Mouse (Mus musculus) neural tube, embryonic 12.5 days (tissue): ENCODE data around the gene Bud13. TPM values are rescaled to one million over a fixed set of nuclear protein-coding genes. Genes with fewer than 3 reads are reported as not detected.

ENCODE experiments used
- ATAC-seq: fragments of 200-750 bp; cut with Nextera tagmentation; 2 replicates; pipeline ENCODE4 v1.8.0; 2017; ENCODE audit warnings: low read depth, mild to moderate bottlenecking, moderate TSS enrichment, moderate library complexity; ENCODE audit not compliant: low FRiP score
- H3K27ac ChIP-seq: fragments of 300-500 bp; sonication (generic); 2 replicates; pipeline ENCODE4 v1.5.1; 2016
- H3K27me3 ChIP-seq: fragments of 300-500 bp; sonication (generic); replicated peaks from 2 replicates; pipeline ENCODE4 v1.6.1; 2016; ENCODE audit warnings: mild to moderate bottlenecking
- H3K36me3 ChIP-seq: fragments of 300-500 bp; sonication (generic); 2 replicates; pipeline ENCODE4 v1.6.1; 2016; ENCODE audit warnings: mild to moderate bottlenecking
- H3K4me1 ChIP-seq: fragments of 300-500 bp; sonication (generic); 2 replicates; pipeline ENCODE4 v1.6.1; 2016
- H3K4me2 ChIP-seq: fragments of 300-500 bp; sonication (generic); replicated peaks from 2 replicates; pipeline ENCODE4 v1.6.1; 2016; ENCODE audit warnings: mild to moderate bottlenecking
- H3K4me3 ChIP-seq: fragments of 300-500 bp; sonication (generic); 2 replicates; pipeline ENCODE4 v1.5.1; 2016
- H3K9ac ChIP-seq: fragments of 300-500 bp; sonication (generic); 2 replicates; pipeline ENCODE4 v1.6.1; 2016; ENCODE audit warnings: mild to moderate bottlenecking
- H3K9me3 ChIP-seq: fragments of 300-500 bp; sonication (generic); 2 replicates; pipeline ENCODE4 v1.6.1; 2016; ENCODE audit warnings: mild to moderate bottlenecking
- WGBS: fragments of 180-500 bp; shearing (Covaris S2); methylation state at CpG from one replicate; pipeline ENCODE4 v1.1.7; 2016; 5-methylcytosine and 5-hydroxymethylcytosine counted together
- polyA plus RNA-seq: library from polyadenylated mRNA; unstranded; fragments of >200 nt; fragmentation: Nextera tagmentation; extraction: Ambion mirVana; gene quantifications from 2 replicates; pipeline ENCODE4 v1.2.1, GENCODE M21; 2016

Gene Bud13
- 20.4 and 21.7 TPM in 2 replicates for polyA plus RNA-seq

DNA sequence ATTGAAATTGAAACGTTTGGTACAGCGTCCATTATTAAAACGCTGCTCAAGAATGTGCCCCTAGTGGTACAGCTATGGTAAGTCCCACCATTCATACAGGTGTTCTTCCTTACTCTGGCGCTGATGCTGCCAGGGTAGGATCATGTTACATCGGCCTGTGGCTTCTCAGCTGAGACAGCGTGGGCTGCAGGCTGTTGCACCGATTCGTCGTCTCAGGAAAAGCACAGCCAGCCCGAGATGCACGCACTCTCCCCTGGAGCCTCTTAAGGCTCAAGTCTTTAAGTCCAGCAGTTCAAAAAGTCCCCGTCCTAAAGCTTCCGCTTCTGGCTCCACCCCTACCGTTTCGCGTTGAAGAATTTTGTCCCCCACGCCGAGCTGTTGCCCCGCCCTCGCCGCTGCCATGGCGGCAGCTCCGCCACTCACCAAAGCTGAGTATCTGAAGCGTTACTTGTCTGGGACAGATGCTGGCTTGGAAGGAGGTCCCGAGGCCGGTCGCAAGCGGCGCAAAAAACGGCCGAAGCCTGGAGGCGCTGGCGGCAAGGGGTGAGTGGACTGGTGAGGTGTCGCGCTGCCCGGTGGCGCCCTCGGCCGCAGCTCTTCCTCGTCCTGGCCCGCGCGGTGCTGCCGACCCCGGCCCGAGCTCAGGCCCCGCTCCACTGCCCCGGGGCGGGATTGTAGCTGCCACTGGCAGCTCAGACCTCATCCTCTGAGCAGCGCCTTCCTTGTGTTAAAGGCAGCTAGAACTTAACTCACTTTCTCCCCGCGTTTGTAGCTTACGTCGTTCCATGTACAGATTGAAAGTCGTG, at the start of gene Bud13:
TSS of gene Bud13 (plus strand) at position 378 of the 806 bp plus-strand sequence.
- peaks cover 49% of the 10 kb centered on the region for H3K36me3 ChIP-seq

DNA sequence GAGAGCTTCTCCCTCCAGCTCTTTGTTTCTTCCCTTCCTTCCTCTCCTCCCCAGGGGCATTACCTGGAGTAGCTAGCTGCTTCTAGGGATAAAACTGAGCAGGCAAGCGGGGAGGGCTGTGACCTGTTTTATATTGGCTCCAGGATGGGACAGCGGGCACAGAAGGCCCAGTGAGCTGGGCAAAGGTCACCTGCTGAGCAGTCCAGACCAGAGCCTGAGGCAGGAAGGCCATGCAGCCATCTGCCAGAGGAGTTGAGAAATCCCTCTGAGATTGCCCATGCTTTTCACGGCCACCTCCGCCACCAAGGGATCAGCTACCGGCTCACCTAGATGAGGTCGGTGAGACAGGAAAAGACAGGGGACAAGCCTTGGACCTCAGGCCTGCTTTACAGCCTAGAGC, 47.6 kb upstream of the Bud13 start:
- Histone ChIP-seq H3K4me1 (peaks cover 6% of the 10 kb centered on the region), H3K9ac (no peak overlapping the region), H3K9me3 (no peaks in the 10 kb centered on the region), H3K4me3 (no peak overlapping the region), H3K4me2 (no peak overlapping the region), H3K27ac (no peak overlapping the region), H3K36me3 (no peaks in the 10 kb centered on the region), H3K27me3 (0 out of 2 replicates have a peak, but pooled peaks cover 3% of the 10 kb centered on the region)
- ATAC-seq, result no peak
- 89% methylated on average over 6 of the region's 6 CpGs for WGBS

More for the DNA sequence above, at the start of gene Bud13:
- H3K4me3 ChIP-seq, result peak within 1 kb of the TSS; percentile 85
- H3K27ac ChIP-seq, result no peak within 1 kb of the TSS
- peak within 1 kb of the TSS; percentile 65 for H3K4me2 ChIP-seq
- H3K27me3 ChIP-seq, result no peaks in the 10 kb centered on the region
- H3K4me1 ChIP-seq, result peaks cover 7% of the 10 kb centered on the region
- ATAC-seq, result peak; percentile 91
- H3K9me3 ChIP-seq, result no peaks in the 10 kb centered on the region
- peak within 1 kb of the TSS; percentile 82 for H3K9ac ChIP-seq
- WGBS, result under 1% methylated on average over 55 of the region's 55 CpGs

DNA sequence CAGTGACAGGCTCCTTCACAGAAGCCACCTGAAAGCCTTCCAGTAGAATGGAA, 47.4 kb upstream of the Bud13 start, which contains the start of gene Apoc3:
TSS of gene Apoc3 (minus strand) at position 41 of the 53 bp plus-strand sequence.
- H3K27ac ChIP-seq, result no peak within 1 kb of the TSS
- no peaks in the 10 kb centered on the region for H3K9me3 ChIP-seq
- peaks cover 4% of the 10 kb centered on the region for H3K4me1 ChIP-seq
- H3K36me3 ChIP-seq, result no peaks in the 10 kb centered on the region
- ATAC-seq, result no peak
- no peak within 1 kb of the TSS for H3K4me2 ChIP-seq
- no peak within 1 kb of the TSS for H3K9ac ChIP-seq
- 0 out of 2 replicates have a peak, but pooled peaks cover 3% of the 10 kb centered on the region for H3K27me3 ChIP-seq
- no peak within 1 kb of the TSS for H3K4me3 ChIP-seq

DNA sequence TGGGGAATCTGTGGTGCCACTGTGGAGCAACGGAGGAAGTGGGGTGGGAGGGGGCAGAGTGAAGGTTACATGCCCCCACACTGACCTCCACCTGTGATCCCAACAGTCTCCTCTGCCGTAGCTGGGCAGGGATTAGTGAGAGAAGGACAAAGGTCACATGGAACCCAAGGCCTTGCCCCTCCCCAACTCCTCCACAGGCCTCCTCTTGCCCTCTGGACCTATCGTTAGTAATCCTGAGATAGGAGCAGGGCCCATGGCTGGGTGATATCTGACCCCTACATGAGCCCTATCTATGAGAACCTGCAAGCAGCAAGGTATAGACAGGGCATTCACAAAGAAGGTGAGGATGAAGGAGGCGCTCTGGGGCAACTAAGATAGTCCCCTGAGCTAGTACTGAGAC, 47.2 kb upstream of the Bud13 start:
- H3K4me3 ChIP-seq, result no peak overlapping the region
- no peak for ATAC-seq
- WGBS, result 83% methylated on average over 4 of the region's 4 CpGs

DNA sequence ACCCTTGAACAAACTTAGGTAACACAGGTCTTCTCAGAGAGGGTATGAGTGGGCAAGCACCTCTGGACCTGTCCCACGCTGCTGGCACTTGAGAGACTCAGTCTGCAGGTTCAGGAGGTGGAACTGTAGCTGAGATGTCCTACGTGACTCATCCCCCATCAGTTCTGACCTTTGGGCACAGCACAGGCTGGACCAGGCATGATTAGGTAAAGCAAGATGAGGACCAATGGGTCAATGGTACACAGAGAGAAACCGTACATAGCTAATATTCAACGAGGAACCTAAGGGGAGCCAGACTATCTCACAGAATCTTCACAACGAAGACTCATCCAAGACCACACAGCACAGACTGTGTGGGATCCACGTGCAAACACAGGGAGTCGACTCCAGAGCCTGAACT, 44.0 kb upstream of the Bud13 start:
- 91% methylated on average over 7 of the region's 7 CpGs for WGBS

More for the DNA sequence above, 47.2 kb upstream of the Bud13 start:
- H3K27ac ChIP-seq, result no peak overlapping the region
- H3K4me2 ChIP-seq, result no peak overlapping the region
- 0 out of 2 replicates have a peak, but pooled peaks cover 3% of the 10 kb centered on the region for H3K27me3 ChIP-seq
- peaks cover 1% of the 10 kb centered on the region; the same call in 1 of the 2 replicates for H3K4me1 ChIP-seq
- no peaks in the 10 kb centered on the region for H3K9me3 ChIP-seq
- no peak overlapping the region for H3K9ac ChIP-seq
- H3K36me3 ChIP-seq, result no peaks in the 10 kb centered on the region

DNA sequence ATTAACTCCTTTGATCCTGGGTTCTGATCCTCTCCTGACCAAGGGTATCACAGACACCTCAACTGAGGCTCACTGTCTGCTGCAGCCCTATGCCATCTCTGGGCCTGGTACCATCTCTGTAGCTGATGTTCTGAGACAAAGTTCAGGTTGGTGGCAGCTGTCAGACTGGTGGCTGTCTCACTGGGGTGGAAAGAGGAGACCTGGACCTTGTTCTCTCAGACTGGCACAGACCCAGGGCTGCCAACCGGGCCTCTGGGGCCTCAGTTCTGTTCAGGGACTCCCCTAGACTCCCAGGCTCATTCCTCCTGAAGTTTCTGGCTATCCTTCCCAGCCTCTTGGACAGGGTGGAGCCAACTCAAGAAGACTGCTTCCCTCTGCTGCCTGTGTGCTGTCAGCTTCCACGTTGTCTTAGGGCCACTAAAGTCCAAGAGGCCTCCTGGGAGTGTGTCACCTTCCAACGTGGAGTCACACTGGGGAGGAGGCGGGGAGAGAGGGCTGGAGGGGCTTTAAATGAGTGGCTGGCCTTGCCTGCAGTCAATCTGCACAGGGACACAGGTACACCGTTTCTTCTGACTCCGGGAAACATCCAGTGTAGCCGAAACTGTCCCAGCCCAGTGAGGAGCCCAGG, 42.2 kb upstream of the Bud13 start, which contains the start of gene Apoa4:
TSS of gene Apoa4 (plus strand) at position 171 of the 628 bp plus-strand sequence.
- Histone ChIP-seq H3K36me3 (no peaks in the 10 kb centered on the region), H3K27ac (no peak within 1 kb of the TSS), H3K9me3 (no peaks in the 10 kb centered on the region), H3K9ac (no peak within 1 kb of the TSS), H3K4me1 (no peaks in the 10 kb centered on the region), H3K27me3 (no peaks in the 10 kb centered on the region), H3K4me2 (no peak within 1 kb of the TSS), H3K4me3 (no peak within 1 kb of the TSS)
- 71% methylated on average over 7 of the region's 7 CpGs for WGBS
- ATAC-seq, result no peak

More for the DNA sequence above, 44.0 kb upstream of the Bud13 start:
- Histone ChIP-seq H3K4me1 (no peaks in the 10 kb centered on the region), H3K4me3 (no peak overlapping the region), H3K9ac (no peak overlapping the region), H3K27me3 (no peaks in the 10 kb centered on the region), H3K4me2 (no peak overlapping the region), H3K27ac (no peak overlapping the region), H3K36me3 (no peaks in the 10 kb centered on the region), H3K9me3 (no peaks in the 10 kb centered on the region)
- no peak for ATAC-seq

DNA sequence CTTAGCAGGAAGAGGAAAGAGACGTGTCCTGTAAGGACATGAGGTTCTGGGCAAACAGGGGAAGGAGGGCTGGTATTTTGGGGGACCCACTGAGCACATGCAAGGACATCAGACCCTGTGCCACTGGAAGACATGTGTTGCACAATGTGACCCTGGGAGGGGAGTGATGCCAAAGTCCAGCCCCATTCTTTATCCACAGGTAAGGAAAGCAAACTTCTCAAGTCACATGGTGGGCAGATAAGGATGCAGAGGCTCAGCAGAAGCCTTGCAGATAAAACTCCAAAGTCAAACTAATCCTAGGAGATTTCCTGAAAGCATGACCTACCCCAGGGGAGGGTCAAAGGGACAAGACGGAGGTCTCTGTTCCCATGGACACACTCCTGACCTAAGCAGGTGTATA, 41.0 kb upstream of the Bud13 start:
- no peaks in the 10 kb centered on the region for H3K4me1 ChIP-seq
- no peak overlapping the region for H3K4me2 ChIP-seq
- no peaks in the 10 kb centered on the region for H3K9me3 ChIP-seq
- H3K36me3 ChIP-seq, result no peaks in the 10 kb centered on the region
- H3K9ac ChIP-seq, result no peak overlapping the region
- ATAC-seq, result no peak
- no peak overlapping the region for H3K4me3 ChIP-seq
- H3K27me3 ChIP-seq, result no peaks in the 10 kb centered on the region
- H3K27ac ChIP-seq, result no peak overlapping the region
- WGBS, result 88% methylated on average over 2 of the region's 2 CpGs

DNA sequence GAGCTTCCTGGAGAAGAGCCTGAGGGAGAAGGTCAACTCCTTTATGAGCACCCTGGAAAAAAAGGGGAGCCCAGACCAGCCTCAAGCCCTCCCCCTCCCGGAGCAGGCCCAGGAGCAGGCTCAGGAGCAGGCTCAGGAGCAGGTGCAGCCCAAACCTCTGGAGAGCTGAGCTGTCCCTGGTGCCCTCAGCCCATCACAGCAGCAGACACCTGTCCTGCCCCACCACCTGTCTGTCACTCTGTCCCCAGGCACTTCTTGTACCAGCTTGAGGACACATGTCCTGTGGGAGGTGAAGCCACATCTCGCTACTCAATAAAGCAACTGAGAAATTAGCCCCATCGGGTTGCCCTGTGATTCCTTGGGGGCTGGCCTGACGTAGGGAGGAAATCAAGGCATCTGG, 39.7 kb upstream of the Bud13 start:
- no peak for ATAC-seq
- Histone ChIP-seq H3K9ac (no peak overlapping the region), H3K4me3 (no peak overlapping the region), H3K27ac (no peak overlapping the region), H3K4me1 (no peaks in the 10 kb centered on the region), H3K36me3 (no peaks in the 10 kb centered on the region), H3K9me3 (no peaks in the 10 kb centered on the region), H3K4me2 (no peak overlapping the region), H3K27me3 (no peaks in the 10 kb centered on the region)
- 73% methylated on average over 4 of the region's 4 CpGs for WGBS

DNA sequence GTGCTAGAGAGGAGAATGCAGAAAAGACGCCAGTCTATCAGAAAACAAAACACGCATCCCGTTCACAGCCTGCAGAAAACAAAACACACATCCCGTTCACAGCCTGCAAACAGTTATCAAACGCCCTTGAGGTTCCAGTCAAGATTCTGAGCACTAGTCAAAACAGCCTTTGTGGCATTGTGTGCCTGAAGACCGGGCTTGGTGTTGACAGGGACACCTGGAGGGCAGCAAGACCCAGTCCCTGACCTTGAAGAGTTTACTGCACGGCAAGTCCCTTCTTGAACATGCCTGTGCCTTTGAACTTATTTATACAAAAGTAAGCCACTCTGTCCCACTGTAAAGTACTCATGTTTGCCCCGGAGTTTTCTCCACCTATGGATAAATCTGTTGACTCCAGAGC, 39.2 kb upstream of the Bud13 start:
- Histone ChIP-seq H3K4me1 (no peaks in the 10 kb centered on the region), H3K4me2 (no peak overlapping the region), H3K36me3 (no peaks in the 10 kb centered on the region), H3K9me3 (no peaks in the 10 kb centered on the region), H3K4me3 (no peak overlapping the region), H3K27me3 (no peaks in the 10 kb centered on the region), H3K9ac (no peak overlapping the region), H3K27ac (no peak overlapping the region)
- WGBS, result 59% methylated on average over 8 of the region's 8 CpGs
- ATAC-seq, result no peak

DNA sequence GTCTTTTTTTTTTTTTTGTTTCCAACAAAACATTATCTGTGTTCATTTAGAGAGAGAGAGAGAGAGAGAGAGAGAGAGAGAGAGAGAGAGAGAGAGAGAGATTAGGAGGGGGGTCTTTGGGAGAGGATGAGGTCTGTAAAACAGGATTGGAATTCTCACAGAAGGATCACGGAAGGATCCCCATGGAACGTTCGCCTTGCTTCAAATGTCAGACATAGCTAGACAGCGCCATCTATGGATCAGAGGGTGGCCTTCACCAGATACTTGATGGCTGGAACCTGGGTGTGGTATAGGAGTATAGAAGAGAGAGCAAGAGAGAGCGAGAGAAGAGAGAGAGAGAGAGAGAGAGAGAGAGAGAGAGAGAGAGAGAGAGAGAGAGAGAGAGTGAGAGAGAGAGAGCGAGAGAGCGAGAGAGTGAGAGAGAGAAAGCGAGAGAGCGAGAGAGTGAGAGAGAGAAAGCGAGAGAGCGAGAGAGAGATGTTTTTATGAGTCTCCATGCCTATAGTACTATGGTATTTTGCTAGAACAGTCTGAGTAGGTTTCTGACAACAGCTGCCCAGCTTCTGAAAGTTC, 36.0 kb upstream of the Bud13 start:
- Histone ChIP-seq H3K4me2 (0 out of 2 replicates have a peak overlapping the region, but pooled peaks have one; percentile 16), H3K9ac (no peak overlapping the region), H3K4me1 (no peaks in the 10 kb centered on the region), H3K36me3 (no peaks in the 10 kb centered on the region), H3K4me3 (no peak overlapping the region), H3K9me3 (no peaks in the 10 kb centered on the region), H3K27me3 (no peaks in the 10 kb centered on the region), H3K27ac (no peak overlapping the region)
- ATAC-seq, result no peak
- 22% methylated on average over 11 of the region's 11 CpGs for WGBS

DNA sequence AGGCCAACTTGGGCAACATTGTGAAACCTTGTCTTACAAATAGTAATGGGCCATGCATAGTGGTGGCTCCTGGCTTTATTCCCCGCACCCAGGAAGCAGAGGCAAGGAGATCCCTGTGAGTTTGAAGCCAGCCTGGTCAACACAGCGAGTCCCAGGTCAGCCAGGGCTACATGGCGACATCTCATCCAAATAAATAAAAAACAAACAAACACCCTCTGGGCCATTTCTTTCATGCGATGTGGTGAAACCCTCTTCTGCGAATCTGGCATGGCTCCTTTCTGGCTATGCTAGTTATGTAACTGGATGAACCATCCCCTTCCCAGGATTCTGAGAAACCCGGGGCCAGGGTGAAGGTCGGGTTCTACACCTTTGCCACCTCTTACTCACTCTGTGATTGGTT, 26.6 kb upstream of the Bud13 start:
- Histone ChIP-seq H3K27ac (no peak overlapping the region), H3K4me2 (no peak overlapping the region), H3K27me3 (no peaks in the 10 kb centered on the region; the same call in 1 of the 2 replicates), H3K9me3 (no peaks in the 10 kb centered on the region), H3K36me3 (no peaks in the 10 kb centered on the region), H3K4me3 (no peak overlapping the region), H3K4me1 (no peaks in the 10 kb centered on the region), H3K9ac (no peak overlapping the region)
- WGBS, result 88% methylated on average over 7 of the region's 7 CpGs
- no peak for ATAC-seq

DNA sequence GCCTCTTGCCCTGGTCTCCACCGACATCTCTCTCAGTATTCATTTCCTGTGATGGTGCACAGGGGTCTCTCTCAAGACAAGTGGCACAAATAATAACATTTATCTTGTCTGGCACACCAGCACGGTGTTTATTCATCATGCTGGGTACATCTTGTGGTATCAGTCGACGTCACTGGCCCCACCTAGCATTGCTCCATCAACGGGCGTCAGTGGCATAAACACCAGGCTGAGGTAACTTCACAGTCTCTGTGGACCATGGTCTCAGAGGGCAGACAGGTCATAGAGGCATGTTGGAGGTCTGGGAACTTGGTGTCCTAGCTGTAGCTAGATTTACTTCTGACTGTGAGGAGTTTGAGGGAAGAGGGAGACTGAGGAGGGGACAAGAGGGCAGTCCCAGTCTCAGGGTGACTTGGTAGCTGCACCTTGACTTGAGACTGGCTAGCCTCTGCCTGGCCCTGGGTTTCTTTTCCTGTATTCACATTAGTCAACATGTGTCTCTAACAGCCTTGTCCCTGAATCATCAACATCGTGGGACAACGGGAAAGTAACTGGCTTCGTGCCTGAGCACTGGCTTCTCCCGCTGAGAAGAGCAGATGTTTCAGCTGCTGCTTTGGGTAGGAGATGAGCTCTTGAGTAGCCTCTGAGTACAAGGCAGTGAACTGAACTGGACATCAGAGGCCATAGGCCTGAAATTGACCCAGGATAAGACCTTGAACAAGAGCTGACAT, 26.0 kb upstream of the Bud13 start:
- H3K9me3 ChIP-seq, result no peaks in the 10 kb centered on the region
- no peak overlapping the region for H3K27ac ChIP-seq
- no peak for ATAC-seq
- no peak overlapping the region for H3K4me2 ChIP-seq
- H3K9ac ChIP-seq, result no peak overlapping the region
- H3K36me3 ChIP-seq, result no peaks in the 10 kb centered on the region
- H3K27me3 ChIP-seq, result no peaks in the 10 kb centered on the region; the same call in 1 of the 2 replicates
- H3K4me1 ChIP-seq, result no peaks in the 10 kb centered on the region
- WGBS, result 91% methylated on average over 10 of the region's 10 CpGs
- H3K4me3 ChIP-seq, result no peak overlapping the region
